ENCODE assay signal across 8 mouse cellular contexts in the genomic region with DNA sequence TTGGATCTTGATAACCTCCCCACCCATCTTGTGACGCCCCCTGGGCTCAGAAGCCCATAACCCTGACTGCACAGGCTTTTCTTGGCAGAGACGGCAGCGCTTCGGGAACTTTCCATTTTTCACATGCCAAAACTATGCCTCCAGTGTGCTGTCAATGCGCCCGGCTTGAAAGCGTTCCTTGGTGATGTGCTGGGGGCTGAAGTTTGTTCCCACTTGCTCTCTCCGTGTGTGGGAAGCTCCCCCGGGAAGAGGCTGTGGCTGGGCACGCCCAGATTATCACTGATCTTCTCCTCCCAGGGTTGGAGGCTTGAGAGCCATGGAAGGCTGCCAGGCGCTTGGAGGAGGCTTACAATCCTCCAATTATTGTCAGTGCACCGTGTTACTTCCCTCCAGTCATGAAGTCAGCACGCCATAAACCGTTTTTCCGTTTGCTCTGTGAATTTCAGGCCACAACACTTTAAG.
DNase-seq lines count a peak whose midpoint lies in the region; ATAC-seq and TF ChIP-seq lines count a peak whose summit lies in the region.

No protein-coding gene starts in this region.

- H3K27me3 ChIP-seq in E14TG2a.4 (ENCODE audit: insufficient read depth, low read length): peaks cover 23% of the 10 kb centered on the region
- no peaks in the 10 kb centered on the region for H3K27me3 ChIP-seq in forebrain, postnatal 0 days (ENCODE audit: insufficient read depth, low read length)
- no peaks in the 10 kb centered on the region for H3K27me3 ChIP-seq in lung, embryonic 15.5 days

- H3K4me1 ChIP-seq in E14TG2a.4 (replicated peaks; ENCODE audit: low read depth, low read length): peaks cover 15% of the 10 kb centered on the region
- peaks cover 3% of the 10 kb centered on the region; the same call in 1 of the 2 replicates for H3K4me1 ChIP-seq in brown adipose tissue, adult 24 weeks (ENCODE audit: control insufficient read depth, insufficient read depth, insufficient read length, low read length)
- no peaks in the 10 kb centered on the region for H3K4me1 ChIP-seq in forebrain, postnatal 0 days (ENCODE audit: insufficient read depth)
- H3K4me1 ChIP-seq in lung, embryonic 15.5 days: peaks cover 13% of the 10 kb centered on the region

- no peaks in the 10 kb centered on the region for H3K9me3 ChIP-seq in E14TG2a.4 (ENCODE audit: low read length)
- H3K9me3 ChIP-seq in forebrain, postnatal 0 days (ENCODE audit: low read length): no peaks in the 10 kb centered on the region
- H3K9me3 ChIP-seq in lung, embryonic 15.5 days: no peaks in the 10 kb centered on the region

- peak overlapping the region; percentile 68 for H3K4me2 ChIP-seq in forebrain, postnatal 0 days (ENCODE audit: low read depth)
- H3K4me2 ChIP-seq in lung, embryonic 15.5 days: peak overlapping the region; percentile 68

- no peak overlapping the region for H3K27ac ChIP-seq in brown adipose tissue, adult 24 weeks (replicated peaks; ENCODE audit: low read depth, low read length)
- peak overlapping the region; percentile 57 for H3K27ac ChIP-seq in forebrain, postnatal 0 days (ENCODE audit: low read depth, low read length)
- H3K27ac ChIP-seq in lung, embryonic 15.5 days: no peak overlapping the region

- peak; percentile 77 for ATAC-seq in forebrain, postnatal 0 days
- peak; percentile 71; the same call in 1 of the 2 replicates for ATAC-seq in lung, embryonic 15.5 days (ENCODE audit: borderline replicate concordance, extremely low read depth, low FRiP score, low TSS enrichment)

- 8% methylated on average over 15 of the region's 15 CpGs for WGBS in forebrain, postnatal 0 days
- WGBS in lung, embryonic 15.5 days: 9% methylated on average over 15 of the region's 15 CpGs

- intact Hi-C loops in heart, postnatal 10 days (cut with DNase I): no loop called here

- peak; percentile 81 for DNase-seq in forebrain, postnatal 0 days
- DNase-seq in heart, postnatal 10 days: peak; percentile 45 to 51
- peak; percentile 67 to 70 for DNase-seq in layer of hippocampus, postnatal 14 days (ENCODE audit: low spot score in 2 of 2)
- peak; percentile 41 for DNase-seq in retina, embryonic 14.5 days (ENCODE audit: low spot score)
- DNase-seq in thymus, postnatal 0 days (ENCODE audit: low spot score): no peak

- peak overlapping the region; percentile 29; the same call in 1 of the 2 replicates for H3K4me3 ChIP-seq in E14TG2a.4 (replicated peaks; ENCODE audit: low read length)
- H3K4me3 ChIP-seq in brown adipose tissue, adult 24 weeks (ENCODE audit: insufficient read depth, low read depth, low read length): peak overlapping the region; percentile 29; the same call in 1 of the 2 replicates
- H3K4me3 ChIP-seq in forebrain, postnatal 0 days (ENCODE audit: low read depth, low read length): peak overlapping the region; percentile 34
- H3K4me3 ChIP-seq in lung, embryonic 15.5 days: peak overlapping the region; percentile 27

- no peak for TF ChIP-seq CTCF in E14TG2a.4 (conservative IDR thresholded peaks at IDR 0.05; ENCODE audit: low read length)
- TF ChIP-seq CTCF in forebrain, postnatal 0 days (IDR thresholded peaks at IDR 0.05; ENCODE audit: low read depth): no peak; the same call in 1 of the 2 replicates

- H3K9ac ChIP-seq in forebrain, postnatal 0 days: peak overlapping the region; percentile 26
- no peak overlapping the region; the same call in 1 of the 2 replicates for H3K9ac ChIP-seq in lung, embryonic 15.5 days

- H3K36me3 ChIP-seq in E14TG2a.4 (ENCODE audit: insufficient read depth, low read length): no peaks in the 10 kb centered on the region
- H3K36me3 ChIP-seq in forebrain, postnatal 0 days (ENCODE audit: insufficient read depth): no peaks in the 10 kb centered on the region
- H3K36me3 ChIP-seq in lung, embryonic 15.5 days: no peaks in the 10 kb centered on the region
